Mouse (Mus musculus) midbrain, embryonic 13.5 days (tissue): ENCODE data around the gene Evc2. TPM values are rescaled to one million over a fixed set of nuclear protein-coding genes. Genes with fewer than 3 reads are reported as not detected.

ENCODE experiments used
- ATAC-seq: fragments of 200-750 bp; cut with Nextera tagmentation; 2 replicates; pipeline ENCODE4 v1.8.0; 2017; ENCODE audit warnings: mild to moderate bottlenecking, moderate TSS enrichment, moderate library complexity
- H3K27ac ChIP-seq: fragments of 300-500 bp; sonication (generic); 2 replicates; pipeline ENCODE4 v1.5.1; 2015; ENCODE audit warnings: inconsistent platforms, mild to moderate bottlenecking, moderate library complexity
- H3K27me3 ChIP-seq: fragments of 300-500 bp; sonication (generic); 2 replicates; pipeline ENCODE4 v1.6.1; 2015; ENCODE audit warnings: mild to moderate bottlenecking, inconsistent platforms
- H3K36me3 ChIP-seq: fragments of 300-500 bp; sonication (generic); 2 replicates; pipeline ENCODE4 v1.6.1; 2015; ENCODE audit warnings: mild to moderate bottlenecking, inconsistent platforms
- H3K4me1 ChIP-seq: fragments of 300-500 bp; sonication (generic); replicated peaks from 2 replicates; pipeline ENCODE4 v1.6.1; 2015; ENCODE audit warnings: inconsistent platforms
- H3K4me2 ChIP-seq: fragments of 300-500 bp; sonication (generic); replicated peaks from 2 replicates; pipeline ENCODE4 v1.6.1; 2015; ENCODE audit warnings: moderate library complexity, mild to moderate bottlenecking, inconsistent platforms
- H3K4me3 ChIP-seq: fragments of 300-500 bp; sonication (generic); replicated peaks from 2 replicates; pipeline ENCODE4 v1.5.1; 2015; ENCODE audit warnings: mild to moderate bottlenecking, inconsistent platforms
- H3K9ac ChIP-seq: fragments of 300-500 bp; sonication (generic); replicated peaks from 2 replicates; pipeline ENCODE4 v1.6.1; 2015; ENCODE audit warnings: mild to moderate bottlenecking, inconsistent platforms
- H3K9me3 ChIP-seq: fragments of 300-500 bp; sonication (generic); 2 replicates; pipeline ENCODE4 v1.6.1; 2016; ENCODE audit warnings: mild to moderate bottlenecking, inconsistent platforms
- WGBS: fragments of 180-500 bp; shearing (Covaris S2); methylation state at CpG from one replicate; pipeline ENCODE4 v1.1.7; 2015; 5-methylcytosine and 5-hydroxymethylcytosine counted together
- polyA plus RNA-seq: library from polyadenylated mRNA; unstranded; fragments of >200 nt; fragmentation: Nextera tagmentation; extraction: Ambion mirVana; gene quantifications from 2 replicates; pipeline ENCODE4 v1.2.1, GENCODE M21; 2015

The Evc2 gene
- polyA plus RNA-seq, 1 experiment from 2014 or later, result 7.5 TPM

- 88% methylated on average over 2 of the region's 2 CpGs for WGBS
- no peaks in the 10 kb centered on the region for H3K4me1 ChIP-seq
- H3K9me3 ChIP-seq, result no peaks in the 10 kb centered on the region
- H3K4me3 ChIP-seq, result no peak overlapping the region
- H3K27ac ChIP-seq, result no peak overlapping the region
- no peaks in the 10 kb centered on the region for H3K27me3 ChIP-seq
- no peak overlapping the region for H3K4me2 ChIP-seq
- no peaks in the 10 kb centered on the region for H3K36me3 ChIP-seq
- H3K9ac ChIP-seq, result no peak overlapping the region
- ATAC-seq, result no peak
Measured at GRCm38 (mm10) chr5:37442767-37443166, 104.5 kb downstream of the Evc2 start.

- Histone ChIP-seq H3K36me3 (0 out of 2 replicates have a peak, but pooled peaks cover 2% of the 10 kb centered on the region), H3K4me3 (no peak overlapping the region), H3K27ac (no peak overlapping the region), H3K4me2 (no peak overlapping the region), H3K9ac (no peak overlapping the region), H3K27me3 (no peaks in the 10 kb centered on the region), H3K9me3 (no peaks in the 10 kb centered on the region), H3K4me1 (no peaks in the 10 kb centered on the region)
- no peak for ATAC-seq
- 96% methylated on average over 3 of the region's 3 CpGs for WGBS
Measured at GRCm38 (mm10) chr5:37447546-37447945, 109.2 kb downstream of the Evc2 start.

GRCm38 (mm10) chr5:37456590-37456989 is 118.3 kb downstream of the Evc2 start:
- ATAC-seq, result no peak
- Histone ChIP-seq H3K4me3 (no peak overlapping the region), H3K9ac (no peak overlapping the region), H3K4me2 (no peak overlapping the region), H3K4me1 (no peaks in the 10 kb centered on the region), H3K27me3 (no peaks in the 10 kb centered on the region), H3K36me3 (peaks cover 9% of the 10 kb centered on the region; the same call in 1 of the 2 replicates), H3K27ac (no peak overlapping the region), H3K9me3 (no peaks in the 10 kb centered on the region)
- WGBS, result 61% methylated on average over 2 of the region's 2 CpGs

DNA sequence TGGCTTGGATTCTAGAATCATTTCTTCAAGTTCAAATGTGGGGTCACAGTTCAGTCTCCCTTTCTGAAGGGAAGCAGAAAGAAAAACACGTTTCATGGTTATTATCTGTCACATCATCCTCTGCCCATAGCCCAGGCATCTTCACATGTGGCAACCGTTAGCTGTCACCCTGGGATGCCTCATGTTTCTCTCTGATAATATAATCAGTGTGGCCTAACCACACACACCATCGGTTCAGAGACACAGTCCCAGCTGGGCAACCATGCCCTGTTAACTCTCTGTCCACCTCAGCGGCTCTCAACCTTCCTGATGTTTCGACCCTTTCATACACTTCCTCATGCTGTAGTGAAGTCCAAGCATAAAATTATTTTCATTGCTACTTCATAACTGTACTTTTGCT is 118.9 kb downstream of the Evc2 start:
- H3K9ac ChIP-seq, result no peak overlapping the region
- peaks cover 9% of the 10 kb centered on the region; the same call in 1 of the 2 replicates for H3K36me3 ChIP-seq
- no peak overlapping the region for H3K4me3 ChIP-seq
- no peaks in the 10 kb centered on the region for H3K9me3 ChIP-seq
- no peak overlapping the region for H3K27ac ChIP-seq
- 83% methylated on average over 5 of the region's 5 CpGs for WGBS
- ATAC-seq, result no peak
- no peak overlapping the region for H3K4me2 ChIP-seq
- no peaks in the 10 kb centered on the region for H3K4me1 ChIP-seq
- no peaks in the 10 kb centered on the region for H3K27me3 ChIP-seq

- 89% methylated on average over 2 of the region's 2 CpGs for WGBS
Measured at GRCm38 (mm10) chr5:37457831-37458230, 119.5 kb downstream of the Evc2 start.

DNA sequence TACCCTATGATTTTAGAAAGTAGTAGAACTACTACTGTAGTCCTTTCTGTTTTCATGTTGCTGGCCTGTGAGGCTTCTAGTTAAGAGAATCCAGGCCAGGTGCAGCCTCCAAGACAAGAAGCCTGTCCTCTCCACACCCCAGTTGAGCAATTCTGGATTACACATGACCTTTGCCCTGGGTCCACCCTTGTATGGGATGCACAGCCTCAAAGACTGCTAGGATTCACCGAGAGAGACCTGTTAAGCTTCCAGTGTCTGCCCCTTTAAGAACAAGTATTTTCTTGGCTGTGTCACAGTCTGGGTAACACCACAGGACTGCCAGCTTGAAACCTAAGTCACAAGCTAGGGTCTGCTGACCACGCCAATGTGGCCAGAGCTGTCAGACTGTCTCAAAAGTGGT is 119.9 kb downstream of the Evc2 start:
- H3K9ac ChIP-seq, result no peak overlapping the region
- H3K4me2 ChIP-seq, result no peak overlapping the region
- WGBS, result 62% methylated on average over 2 of the region's 2 CpGs
- H3K9me3 ChIP-seq, result no peaks in the 10 kb centered on the region
- H3K36me3 ChIP-seq, result peaks cover 9% of the 10 kb centered on the region; the same call in 1 of the 2 replicates
- no peaks in the 10 kb centered on the region for H3K27me3 ChIP-seq
- H3K27ac ChIP-seq, result no peak overlapping the region
- no peak for ATAC-seq
- no peak overlapping the region for H3K4me3 ChIP-seq
- no peaks in the 10 kb centered on the region for H3K4me1 ChIP-seq

More at GRCm38 (mm10) chr5:37457831-37458230, 119.5 kb downstream of the Evc2 start:
- no peak overlapping the region for H3K4me2 ChIP-seq
- no peaks in the 10 kb centered on the region for H3K4me1 ChIP-seq
- no peak for ATAC-seq
- no peak overlapping the region for H3K9ac ChIP-seq
- no peaks in the 10 kb centered on the region for H3K27me3 ChIP-seq
- H3K27ac ChIP-seq, result no peak overlapping the region
- H3K36me3 ChIP-seq, result peaks cover 9% of the 10 kb centered on the region; the same call in 1 of the 2 replicates
- H3K4me3 ChIP-seq, result no peak overlapping the region
- H3K9me3 ChIP-seq, result no peaks in the 10 kb centered on the region

GRCm38 (mm10) chr5:37465461-37465860 is 127.2 kb downstream of the Evc2 start:
- 92% methylated on average over 10 of the region's 10 CpGs for WGBS
- no peak overlapping the region for H3K9ac ChIP-seq
- no peaks in the 10 kb centered on the region for H3K9me3 ChIP-seq
- no peaks in the 10 kb centered on the region for H3K27me3 ChIP-seq
- H3K4me2 ChIP-seq, result no peak overlapping the region
- H3K36me3 ChIP-seq, result no peaks in the 10 kb centered on the region
- no peak overlapping the region for H3K27ac ChIP-seq
- H3K4me1 ChIP-seq, result no peaks in the 10 kb centered on the region
- ATAC-seq, result no peak
- H3K4me3 ChIP-seq, result no peak overlapping the region

- Histone ChIP-seq H3K9ac (no peak overlapping the region), H3K4me3 (no peak overlapping the region), H3K27me3 (no peaks in the 10 kb centered on the region), H3K4me2 (no peak overlapping the region), H3K9me3 (no peaks in the 10 kb centered on the region), H3K36me3 (no peaks in the 10 kb centered on the region; the same call in 1 of the 2 replicates), H3K4me1 (no peaks in the 10 kb centered on the region), H3K27ac (no peak overlapping the region)
- WGBS, result 89% methylated on average over 2 of the region's 2 CpGs
- ATAC-seq, result no peak
Measured at GRCm38 (mm10) chr5:37467646-37468045, 129.3 kb downstream of the Evc2 start.

DNA sequence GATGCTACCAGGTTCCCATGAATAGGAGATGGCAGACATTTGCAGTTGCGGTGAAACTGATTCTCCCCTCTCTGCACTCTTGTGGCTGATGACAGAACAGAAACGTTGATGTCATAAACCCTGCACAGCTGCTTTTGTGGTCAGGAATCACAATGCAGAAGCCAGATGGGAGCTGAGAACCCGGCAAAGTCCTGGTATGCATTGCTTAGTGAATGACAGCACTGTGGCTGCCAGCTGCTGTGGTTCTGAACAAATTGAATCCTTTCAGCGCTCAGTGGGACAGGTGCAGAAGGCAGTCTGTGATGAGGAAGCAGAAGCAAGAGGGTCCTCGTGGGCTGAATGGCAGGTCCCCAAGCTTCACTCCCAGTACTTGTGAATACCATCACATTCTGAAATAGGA is 130.7 kb downstream of the Evc2 start:
- 81% methylated on average over 5 of the region's 5 CpGs for whole genome bisulfite sequencing

GRCm38 (mm10) chr5:37471584-37471983 is 133.3 kb downstream of the Evc2 start:
- H3K4me3 ChIP-seq, result no peak overlapping the region
- no peaks in the 10 kb centered on the region for H3K4me1 ChIP-seq
- no peaks in the 10 kb centered on the region; the same call in 1 of the 2 replicates for H3K36me3 ChIP-seq
- no peaks in the 10 kb centered on the region for H3K27me3 ChIP-seq
- H3K9me3 ChIP-seq, result no peaks in the 10 kb centered on the region
- H3K9ac ChIP-seq, result no peak overlapping the region
- ATAC-seq, result no peak
- 83% methylated on average over 4 of the region's 4 CpGs for WGBS
- H3K4me2 ChIP-seq, result no peak overlapping the region
- no peak overlapping the region for H3K27ac ChIP-seq

More for the DNA sequence above, 130.7 kb downstream of the Evc2 start:
- Histone ChIP-seq H3K27ac (no peak overlapping the region), H3K27me3 (no peaks in the 10 kb centered on the region), H3K36me3 (no peaks in the 10 kb centered on the region; the same call in 1 of the 2 replicates), H3K9ac (no peak overlapping the region), H3K4me2 (no peak overlapping the region), H3K9me3 (no peaks in the 10 kb centered on the region), H3K4me3 (no peak overlapping the region), H3K4me1 (no peaks in the 10 kb centered on the region)
- ATAC-seq, result no peak

DNA sequence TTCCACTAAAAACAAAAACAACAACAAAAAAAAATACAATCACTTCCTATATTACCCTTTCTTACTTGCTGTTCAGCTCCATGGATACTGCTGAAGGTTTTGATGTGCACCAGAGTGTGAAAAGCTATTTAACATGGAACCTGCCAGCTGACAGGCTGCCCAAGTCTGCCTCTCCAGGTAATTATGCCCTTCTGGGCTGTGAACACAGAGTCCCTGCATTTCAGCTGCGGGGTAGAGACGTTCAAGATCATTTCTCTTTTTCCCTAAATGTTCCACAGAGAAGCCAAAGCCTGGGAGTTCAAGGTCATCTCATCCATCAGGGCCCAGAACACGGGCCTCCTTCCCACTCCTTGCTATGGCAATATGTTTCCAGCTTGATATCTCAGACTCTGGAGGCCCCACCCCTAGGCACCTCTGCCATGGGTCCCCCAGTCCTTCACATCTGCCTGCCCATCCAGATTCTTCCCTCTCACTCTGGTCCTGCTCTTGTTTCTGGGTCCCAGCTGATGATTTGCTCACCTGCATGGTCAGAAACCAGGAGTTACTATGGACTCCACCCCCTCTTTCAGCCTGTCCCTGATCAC is 133.8 kb downstream of the Evc2 start:
- no peak overlapping the region for H3K9ac ChIP-seq
- no peaks in the 10 kb centered on the region for H3K4me1 ChIP-seq
- H3K27ac ChIP-seq, result no peak overlapping the region
- no peak overlapping the region for H3K4me2 ChIP-seq
- ATAC-seq, result no peak
- WGBS, result 74% methylated on average over 3 of the region's 3 CpGs
- no peak overlapping the region for H3K4me3 ChIP-seq
- no peaks in the 10 kb centered on the region; the same call in 1 of the 2 replicates for H3K36me3 ChIP-seq
- H3K27me3 ChIP-seq, result no peaks in the 10 kb centered on the region
- no peaks in the 10 kb centered on the region for H3K9me3 ChIP-seq
